Mouse (Mus musculus) mammary gland, adult 2 months (tissue): ENCODE results near the gene Tm4sf19. TPM values are rescaled to one million over a fixed set of nuclear protein-coding genes. Genes with fewer than 3 reads are reported as not detected.

Experiments used
- polyA plus RNA-seq: library from polyadenylated mRNA; depleted of rRNA; stranded (reverse); fragments of >200 nt; gene quantifications from 2 replicates; pipeline ENCODE4 v1.2.3, GENCODE M21; 2012; ENCODE audit warnings: low replicate concordance; rRNA removed

The Tm4sf19 gene
- 0.20 TPM in 1 of 2 replicates, not detected in the other for polyA plus RNA-seq

DNA sequence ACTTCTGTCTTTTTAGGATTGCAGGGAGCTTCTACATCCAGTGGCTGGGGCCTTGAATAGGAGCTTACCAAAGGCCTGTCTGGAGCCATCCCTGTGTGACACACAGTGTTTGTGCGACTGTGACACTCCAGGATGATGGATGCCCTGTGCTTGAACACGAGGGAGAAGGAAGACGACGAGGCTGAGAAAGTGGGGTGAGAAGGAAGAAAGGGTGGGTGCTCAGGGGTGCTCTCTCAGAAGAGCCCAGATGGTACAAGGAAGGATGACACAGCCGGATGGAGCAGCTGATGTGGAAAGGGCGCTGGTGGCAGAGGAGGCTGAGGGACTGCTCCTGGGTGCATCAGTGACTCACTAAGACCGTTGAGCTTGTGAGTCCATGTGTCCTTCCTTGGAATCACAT is at the start of gene Tm4sf19:
Tm4sf19 (plus strand) TSS at position 240 of the 400 bp plus-strand sequence.

DNA sequence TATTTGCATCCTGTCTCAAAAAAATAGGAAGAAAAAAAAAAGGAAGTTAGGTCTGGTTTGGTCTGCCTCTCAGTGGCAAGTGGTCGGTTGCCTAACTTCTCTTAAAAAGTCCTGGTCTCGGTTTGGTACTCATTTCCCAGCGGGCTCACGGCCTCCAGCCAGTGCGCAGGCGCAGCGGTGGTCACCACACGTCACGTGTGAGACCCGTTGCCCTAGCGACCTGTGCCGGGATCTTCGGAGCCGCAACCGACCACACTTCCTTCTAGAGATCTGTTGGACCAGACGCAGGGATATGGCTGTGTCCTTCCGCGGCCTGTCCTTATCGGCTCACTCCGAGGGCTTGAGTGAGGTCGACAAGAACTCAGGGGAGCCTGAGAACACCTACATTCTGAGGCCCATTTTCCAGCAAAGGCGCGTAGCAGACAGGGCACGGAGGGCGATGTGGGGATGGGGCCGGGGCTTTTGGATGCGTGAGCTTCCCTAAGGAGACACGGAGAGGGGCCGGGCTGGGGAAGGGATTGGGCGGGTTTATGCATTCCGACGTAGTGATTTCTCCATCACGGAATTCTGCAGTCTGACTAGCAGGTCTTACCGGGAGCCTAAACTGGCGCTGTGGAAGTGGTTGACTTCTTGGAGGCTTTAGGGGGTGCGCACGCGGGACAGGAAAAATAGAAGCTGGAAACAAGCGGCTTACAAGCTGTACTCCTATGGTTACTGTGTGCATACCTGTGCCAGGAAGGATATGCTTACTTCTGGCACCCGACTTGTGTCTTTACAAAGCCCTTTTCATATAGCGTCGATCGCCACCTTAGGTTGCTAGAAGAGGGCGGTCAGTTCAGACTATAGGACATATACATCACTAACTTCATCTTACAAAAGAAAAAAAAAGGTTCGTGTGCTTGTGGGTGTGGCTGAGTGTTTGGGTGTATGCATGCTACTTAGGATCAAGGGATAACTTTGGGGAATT is 19.5 kb downstream of the Tm4sf19 start, which contains the start of gene Tctex1d2:
Tctex1d2 (plus strand) TSS at position 186 of the 967 bp plus-strand sequence.

DNA sequence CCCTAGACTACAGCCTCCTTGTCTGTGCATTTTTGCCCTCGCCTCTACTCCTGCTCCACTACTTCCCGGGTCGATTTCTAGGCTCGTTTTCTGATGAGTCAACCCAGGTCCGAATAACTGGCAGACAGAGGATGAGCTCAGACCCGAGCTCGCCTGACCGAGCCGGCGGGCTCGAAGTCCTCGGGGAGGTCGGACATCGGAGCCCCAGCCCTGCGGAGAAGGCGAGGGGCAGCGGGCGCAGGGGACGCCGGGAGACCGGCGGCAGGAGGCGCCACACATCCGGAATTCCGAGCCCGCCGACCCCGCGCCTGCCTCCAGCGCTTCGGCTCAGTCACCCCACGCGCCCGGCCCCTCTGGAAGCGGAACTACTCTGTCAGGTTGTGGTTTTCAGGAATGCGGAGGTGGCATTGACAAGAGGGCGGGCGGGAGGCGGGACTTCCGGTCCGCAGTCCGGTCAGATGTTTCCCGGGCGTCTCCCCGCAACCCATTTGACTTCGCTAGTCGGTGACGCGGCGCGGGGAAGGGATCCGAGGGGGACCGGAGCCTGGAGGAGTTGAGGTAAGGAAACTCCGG is 30.3 kb downstream of the Tm4sf19 start, which contains the start of gene Pcyt1a:
Pcyt1a (plus strand) TSS at position 448 of the 573 bp plus-strand sequence.

Other genes with a start within 250 kb of the Tm4sf19 start
- 78.3 and 94.4 TPM in 2 replicates for gene Nrros, start 234.9 kb upstream of the Tm4sf19 start, polyA plus RNA-seq
- 0.13 and 0.56 TPM in 2 replicates for gene Bex6, start 220.7 kb upstream of the Tm4sf19 start, polyA plus RNA-seq
- gene Fbxo45, start 153.3 kb upstream of the Tm4sf19 start, polyA plus RNA-seq = 5.3 and 6.6 TPM in 2 replicates
- gene Wdr53, start 153.3 kb upstream of the Tm4sf19 start, polyA plus RNA-seq = 2.0 and 4.7 TPM in 2 replicates
- gene Smco1, start 129.0 kb upstream of the Tm4sf19 start, polyA plus RNA-seq = 9.6 TPM in 1 of 2 replicates, not detected in the other
- gene Rnf168, start 123.0 kb upstream of the Tm4sf19 start, polyA plus RNA-seq = 6.2 and 7.4 TPM in 2 replicates
- 6.5 and 13.0 TPM in 2 replicates for gene Ubxn7, start 68.2 kb upstream of the Tm4sf19 start, polyA plus RNA-seq
- 2.2 and 4.4 TPM in 2 replicates for gene Tctex1d2, start 19.2 kb downstream of the Tm4sf19 start, polyA plus RNA-seq
- 23.3 and 36.9 TPM in 2 replicates for gene Pcyt1a, start 30.4 kb downstream of the Tm4sf19 start, polyA plus RNA-seq
- gene Slc51a, start 87.4 kb downstream of the Tm4sf19 start, polyA plus RNA-seq = not detected in 2 replicates
- gene Zdhhc19, start 95.8 kb downstream of the Tm4sf19 start, polyA plus RNA-seq = not detected in 2 replicates
- gene Tfrc, start 208.4 kb downstream of the Tm4sf19 start, polyA plus RNA-seq = 3.8 and 12.2 TPM in 2 replicates
- 159 and 240 TPM in 2 replicates for gene Tnk2, start 243.4 kb downstream of the Tm4sf19 start, polyA plus RNA-seq